Mouse (Mus musculus): Measurements from ENCODE around the gene Gm11937.
"Not testable (repeated sequence)": the region's sequence is repeated elsewhere in the genome, so short reads cannot be mapped to it uniquely, and the experiment has no call there.

DNA sequence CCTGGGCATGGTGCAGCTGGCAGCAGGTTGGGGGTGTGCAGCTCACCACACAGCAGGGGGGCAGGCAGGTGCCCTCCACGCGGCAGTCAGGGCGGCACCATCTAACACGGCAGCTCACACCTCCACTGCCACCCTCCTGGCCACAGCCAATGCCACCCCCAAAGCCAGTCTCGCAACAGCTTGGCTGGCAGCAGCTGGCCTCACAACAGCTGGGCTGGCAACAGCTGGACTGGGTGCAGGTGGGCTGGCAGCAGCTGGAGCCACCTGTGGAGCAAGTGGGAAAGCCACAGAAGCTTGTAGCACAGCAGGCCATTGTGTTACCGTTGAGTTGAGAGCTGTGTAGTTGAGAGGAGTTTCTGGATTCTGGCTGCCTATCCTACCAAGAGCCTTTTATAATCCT, 12.2 kb downstream of the Gm11937 start, which contains the start of gene Krtap9-3:
- TF ChIP-seq CTCF (IDR thresholded peaks at IDR 0.05; ENCODE audit: low read depth, low read length); POLR2A (IDR thresholded peaks at IDR 0.05; ENCODE audit: extremely low read depth, insufficient read depth, low read length): not testable (repeated sequence)
